Mouse (Mus musculus) heart, postnatal 4 days (tissue): ENCODE results near the gene Cacng3. TPM values are rescaled to one million over a fixed set of nuclear protein-coding genes. Genes with fewer than 3 reads are reported as not detected.

ENCODE experiments used
- DNase-seq: peaks from one replicate; pipeline ENCODE4 v3.0.0; 2021
- total RNA-seq, 2 experiments: library from RNA; stranded (reverse); gene quantifications; 2 replicates each; pipeline ENCODE4 v1.2.3; 2021

Gene Cacng3
- total RNA-seq: under 1 TPM in 1 of 2 experiments, not detected in 1; 0.31 TPM

- no peak for DNase-seq
Observed at GRCm38 (mm10) chr7:122670442-122670872, at the start of gene Cacng3. Gene Cacng3 (plus strand): TSS chr7:122670492.

DNA sequence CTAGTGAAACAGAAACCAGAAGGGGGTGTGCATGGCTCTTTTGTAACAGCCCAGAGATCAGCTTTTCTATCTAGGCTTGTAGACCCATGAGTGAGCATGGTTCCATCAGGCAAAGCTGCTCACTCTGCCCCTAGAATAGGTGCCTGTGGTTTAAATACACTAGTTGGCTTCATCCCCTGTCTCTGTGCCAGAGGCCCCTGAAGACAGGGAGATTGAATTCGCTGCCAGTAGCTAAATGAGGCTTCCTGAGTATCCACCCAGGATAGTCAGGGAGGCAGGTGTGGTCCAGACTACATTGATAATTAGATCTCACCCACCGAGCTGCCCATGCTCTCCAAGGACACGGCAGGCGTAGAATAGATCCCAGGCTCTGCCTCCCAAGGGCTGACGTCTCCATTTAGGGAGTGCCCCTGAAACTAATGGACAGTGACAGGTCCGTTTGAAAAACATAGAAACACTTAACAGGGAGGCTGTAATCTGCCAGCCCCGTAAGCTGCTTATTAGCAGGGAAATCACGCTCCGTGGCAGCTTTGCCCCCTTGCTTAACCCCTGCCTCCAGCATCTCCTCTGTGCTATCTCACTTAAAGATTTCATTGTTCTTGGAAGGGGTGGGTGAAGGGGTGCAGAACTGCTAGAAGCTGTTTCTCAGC lies 48.0 kb upstream of the Cacng3 start:
- DNase-seq: no peak

DNA sequence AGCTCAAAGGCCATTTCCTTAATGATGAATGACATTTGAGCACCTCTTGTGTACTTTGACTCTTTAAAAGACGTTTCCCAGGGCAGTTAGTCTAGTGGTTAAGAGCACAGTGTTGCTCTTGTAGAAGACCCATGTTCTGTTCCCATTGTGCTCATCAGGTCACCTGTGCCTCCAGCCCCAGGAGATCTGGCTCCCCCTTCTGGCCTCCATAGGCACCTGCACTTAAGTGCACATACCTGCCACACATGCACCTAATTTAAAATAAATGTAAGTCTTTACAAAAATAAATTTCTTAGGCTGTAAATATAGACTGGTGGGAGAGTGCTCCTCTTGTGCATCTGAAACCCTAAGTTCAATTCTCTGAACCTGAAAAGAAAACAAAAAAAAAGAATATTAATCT lies 46.5 kb upstream of the Cacng3 start:
- DNase-seq: no peak

GRCm38 (mm10) chr7:122628050-122628449 lies 42.2 kb upstream of the Cacng3 start:
- no peak for DNase-seq

- no peak for DNase-seq
Observed at GRCm38 (mm10) chr7:122630386-122630785, 39.9 kb upstream of the Cacng3 start.

- no peak for DNase-seq
Observed at GRCm38 (mm10) chr7:122631151-122631550, 39.1 kb upstream of the Cacng3 start.

- DNase-seq: no peak
Observed at GRCm38 (mm10) chr7:122632946-122633345, 37.3 kb upstream of the Cacng3 start.

DNA sequence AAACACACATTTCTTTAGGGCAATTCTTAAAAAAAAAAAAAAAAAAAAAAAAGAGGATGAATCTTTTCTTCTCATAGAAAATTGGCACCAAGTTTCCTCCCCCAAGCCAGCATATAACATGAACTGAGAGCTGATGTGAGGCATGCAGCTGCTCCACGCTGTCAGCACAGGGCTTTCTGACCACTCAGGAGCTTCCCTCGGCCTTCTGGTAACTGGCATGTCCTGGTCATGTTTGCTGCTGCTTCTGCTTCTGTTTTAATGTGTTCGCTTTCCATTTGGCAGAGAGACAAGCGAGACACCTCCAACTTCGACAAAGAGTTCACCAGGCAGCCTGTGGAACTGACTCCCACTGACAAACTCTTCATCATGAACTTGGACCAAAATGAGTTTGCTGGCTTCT lies 36.8 kb upstream of the Cacng3 start:
- no peak for DNase-seq

DNA sequence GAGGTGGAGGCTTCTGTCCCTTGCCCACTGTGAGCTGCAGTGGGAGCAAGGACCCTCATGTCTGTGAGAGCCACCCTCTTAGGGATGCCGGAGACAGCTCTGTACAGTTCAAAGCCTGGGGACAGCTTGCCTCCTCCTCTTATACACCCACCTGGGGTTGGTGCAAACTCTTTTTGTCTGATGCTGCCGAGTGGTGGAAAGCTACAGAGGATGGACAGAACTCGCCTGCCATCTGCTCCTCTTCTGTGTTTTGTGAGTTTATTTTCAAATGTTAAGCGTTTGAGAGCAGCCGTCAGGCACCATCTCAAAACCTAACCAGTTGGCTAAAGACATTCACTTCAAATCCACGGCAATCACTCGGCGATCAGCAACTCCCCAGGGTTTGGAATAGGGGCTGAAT lies 26.6 kb upstream of the Cacng3 start:
- no peak for DNase-seq

- DNase-seq: no peak
Observed at GRCm38 (mm10) chr7:122649306-122649705, 21.0 kb upstream of the Cacng3 start.

DNA sequence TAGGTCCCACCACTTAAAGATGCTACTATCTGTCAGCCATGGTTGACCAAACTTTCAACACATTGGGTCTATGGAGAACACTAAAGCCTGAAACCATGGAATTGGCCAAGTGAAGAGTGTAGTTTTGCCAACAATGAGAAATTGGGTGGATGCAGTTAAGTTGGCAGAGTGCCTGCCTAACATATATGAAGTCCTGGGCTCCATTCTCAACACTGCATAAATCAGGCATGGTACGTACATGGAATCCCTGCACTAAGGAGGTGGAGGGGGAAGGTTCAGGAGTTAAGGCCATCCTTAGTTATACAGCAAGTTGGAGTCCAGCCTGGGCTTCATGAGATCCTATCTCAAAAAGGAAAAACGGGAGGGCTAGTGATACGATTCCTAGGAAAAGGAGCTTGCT lies 17.8 kb upstream of the Cacng3 start:
- DNase-seq: no peak

GRCm38 (mm10) chr7:122656671-122657070 lies 13.6 kb upstream of the Cacng3 start:
- no peak for DNase-seq

- DNase-seq: no peak
Observed at GRCm38 (mm10) chr7:122657423-122658126, 12.7 kb upstream of the Cacng3 start.

GRCm38 (mm10) chr7:122665311-122666049 lies 4.8 kb upstream of the Cacng3 start:
- DNase-seq: no peak

GRCm38 (mm10) chr7:122667903-122668302 lies 2.4 kb upstream of the Cacng3 start:
- peak; percentile 21 for DNase-seq

- DNase-seq: peak; percentile 97
Observed at GRCm38 (mm10) chr7:122670873-122671641, 765 bp downstream of the Cacng3 start.

- no peak for DNase-seq
Observed at GRCm38 (mm10) chr7:122672981-122673380, 2.7 kb downstream of the Cacng3 start.

DNA sequence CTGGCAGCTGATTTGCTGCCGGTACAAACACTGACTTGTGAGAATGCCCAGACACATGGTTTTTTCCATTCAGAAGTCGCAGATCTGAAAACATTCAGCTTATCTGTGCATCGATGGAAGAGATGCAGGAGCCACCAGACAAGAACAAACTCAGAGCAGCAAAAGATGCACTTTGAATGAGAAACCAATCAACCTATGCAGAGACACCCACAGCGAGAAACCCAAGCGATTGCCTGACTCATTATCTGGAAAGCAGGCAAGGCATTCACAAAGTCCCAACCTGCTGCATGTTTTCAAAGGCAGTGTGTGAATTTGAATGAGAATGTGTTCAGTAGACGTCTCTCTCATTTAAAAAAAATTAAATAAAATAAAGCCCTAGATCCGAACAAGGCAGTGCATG lies 4.9 kb downstream of the Cacng3 start:
- DNase-seq: no peak

DNA sequence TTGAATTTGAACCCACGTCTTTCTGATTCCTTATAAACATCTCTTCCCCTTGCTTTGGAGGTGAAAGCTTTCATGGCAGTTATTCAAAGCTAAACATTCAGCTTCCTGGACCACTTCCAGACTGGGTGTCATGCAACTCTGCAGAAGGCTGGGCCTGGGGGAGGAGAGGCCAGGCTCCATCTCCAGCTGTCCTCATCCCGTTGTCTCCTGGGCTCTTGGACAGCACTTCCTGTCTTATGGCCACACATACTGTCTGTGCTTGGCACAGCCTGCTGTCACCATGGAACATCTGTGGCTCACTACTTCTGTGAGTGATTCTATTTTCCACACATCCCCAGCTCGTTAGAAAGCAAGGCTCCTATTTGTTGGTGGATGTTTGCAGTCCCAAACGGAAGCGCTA lies 31.5 kb downstream of the Cacng3 start:
- DNase-seq: peak; percentile 14

GRCm38 (mm10) chr7:122702443-122702842 lies 32.2 kb downstream of the Cacng3 start:
- DNase-seq: no peak

- no peak for DNase-seq
Observed at GRCm38 (mm10) chr7:122706736-122707135, 36.4 kb downstream of the Cacng3 start.

- peak; percentile 18 for DNase-seq
Observed at GRCm38 (mm10) chr7:122716299-122716698, 46.0 kb downstream of the Cacng3 start.

GRCm38 (mm10) chr7:122718540-122718939 lies 48.2 kb downstream of the Cacng3 start:
- no peak for DNase-seq
